Mouse (Mus musculus): ENCODE data around the gene Polr2e. TPM values are rescaled to one million over a fixed set of nuclear protein-coding genes. Genes with fewer than 3 reads are reported as not detected.

Polr2e gene
- total RNA-seq, 2 experiments from 2014 or later, result 79.0 to 79.1 TPM

DNA sequence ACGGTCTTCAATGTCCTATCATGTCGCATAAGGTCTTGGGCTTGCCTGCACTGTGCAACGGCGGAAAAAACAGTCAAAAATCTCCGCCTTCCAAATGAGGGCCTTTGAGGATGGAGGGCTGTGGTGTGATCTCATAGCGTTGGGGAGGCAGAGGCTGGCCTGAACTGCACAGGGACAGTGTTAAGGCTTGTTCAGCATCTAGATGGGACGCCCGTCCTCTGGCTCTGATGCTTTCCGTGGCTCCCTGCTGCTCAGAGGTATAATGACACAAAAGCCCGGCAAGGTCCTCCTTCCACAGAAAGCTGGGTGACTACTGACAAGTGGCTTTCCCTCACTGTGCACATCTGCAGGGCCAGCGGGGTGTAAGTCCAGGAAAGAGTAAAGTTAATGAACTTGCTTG is 19.4 kb downstream of the Polr2e start:
- intact Hi-C loops (cut with DNase I), result no loop called here
- no peak for DNase-seq

DNA sequence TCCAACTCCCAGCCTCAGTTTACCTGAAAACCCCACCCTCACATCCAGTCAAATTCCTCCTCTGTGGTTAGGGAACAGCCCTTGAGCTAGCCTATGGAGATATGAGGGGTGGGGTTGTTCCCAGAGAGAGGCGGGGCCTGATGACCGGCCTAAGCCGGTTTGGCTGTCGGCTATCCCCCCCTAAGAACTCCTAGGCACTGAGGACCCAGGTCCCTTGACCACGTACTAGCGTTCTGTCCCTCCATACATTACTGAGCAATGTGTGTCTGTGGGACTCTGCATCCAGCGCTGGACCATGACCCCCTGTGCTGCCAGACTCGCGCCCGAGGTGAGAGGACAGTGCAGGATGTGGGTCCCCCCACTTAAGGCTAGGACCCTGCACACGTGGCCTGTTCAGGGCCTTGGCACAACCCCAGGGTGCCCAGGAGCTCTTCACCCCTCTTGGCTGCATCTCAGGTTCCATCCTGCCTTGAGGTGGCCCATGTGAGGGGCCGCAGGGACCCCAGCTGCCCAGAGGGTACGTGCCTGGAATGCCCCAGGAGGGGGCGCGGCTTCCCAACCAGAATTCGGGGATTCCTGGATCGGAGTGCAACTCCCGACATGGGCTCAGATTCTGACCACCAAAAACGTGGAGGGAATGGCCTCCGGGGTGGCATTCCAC is 20.0 kb downstream of the Polr2e start:
- intact Hi-C loops (cut with DNase I), result no loop called here
- DNase-seq, result peak; percentile 44 to 49

DNA sequence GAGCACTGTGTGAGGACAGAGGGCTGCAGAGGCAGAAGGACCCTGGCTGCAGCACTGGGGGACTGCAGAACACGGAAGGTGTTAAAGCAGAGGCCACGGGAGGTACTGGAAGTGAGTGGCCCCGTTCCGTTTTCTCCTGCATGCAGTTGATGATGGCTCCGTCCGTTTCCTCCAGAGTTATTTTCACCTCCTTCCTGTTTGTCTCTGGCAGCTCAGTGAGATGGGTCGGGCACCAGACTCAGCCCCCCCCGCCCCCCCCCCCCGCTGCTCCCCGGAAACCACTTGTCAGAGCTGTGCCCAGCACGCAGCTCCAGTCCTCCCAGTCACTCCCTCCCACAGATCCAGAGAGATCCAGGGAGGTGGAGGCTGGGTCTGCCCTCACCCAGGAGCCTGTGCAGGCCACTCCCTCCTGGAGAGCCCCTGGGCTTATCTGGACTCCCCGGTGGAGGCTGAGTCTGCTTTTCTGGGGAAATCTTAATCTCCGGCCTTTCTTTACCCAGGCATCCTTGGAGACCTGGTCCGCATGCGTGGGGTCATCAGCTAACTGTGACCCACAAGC is 20.8 kb downstream of the Polr2e start:
- intact Hi-C loops (cut with DNase I), result no loop called here
- DNase-seq, result peak; percentile 52 to 55

DNA sequence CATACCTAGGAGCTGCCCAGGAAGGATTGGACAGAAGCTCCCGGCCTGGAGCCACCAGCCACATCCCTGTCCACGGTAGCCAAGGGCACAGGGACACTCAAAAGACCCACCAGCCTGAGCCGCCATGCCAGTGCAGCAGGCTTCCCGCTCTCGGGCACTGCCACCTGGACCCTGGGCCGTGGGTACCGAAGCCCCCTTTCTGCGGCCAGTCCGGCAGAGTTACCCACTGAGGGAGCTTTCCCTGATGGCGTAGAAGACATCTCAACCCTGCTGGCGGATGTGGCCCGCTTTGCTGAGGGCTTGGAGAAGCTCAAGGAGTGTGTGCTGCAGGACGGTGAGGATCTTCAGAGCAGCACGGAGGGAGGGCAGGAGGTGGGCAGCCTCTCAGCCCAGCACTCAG is 21.8 kb downstream of the Polr2e start:
- intact Hi-C loops (cut with DNase I), result no loop called here
- DNase-seq, result no peak

DNA sequence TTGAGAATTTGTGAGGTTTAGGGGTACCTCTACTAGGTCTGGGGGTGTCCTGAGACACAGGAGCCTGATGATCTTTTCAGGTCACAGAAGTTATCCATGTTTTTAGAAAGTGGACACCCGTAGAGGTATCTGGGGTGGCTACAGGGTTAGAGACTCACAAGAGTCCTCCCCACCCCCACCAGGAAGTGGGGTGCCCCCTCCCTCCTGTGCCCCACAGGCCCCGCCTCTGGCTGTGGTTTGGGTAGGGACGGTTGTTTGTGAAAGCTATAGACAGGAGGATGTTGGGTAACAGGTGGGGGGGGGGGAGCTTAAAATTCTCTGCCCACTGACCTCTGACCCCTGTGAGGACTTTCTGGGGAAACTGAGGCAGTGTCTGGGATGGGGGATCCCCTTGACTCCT is 22.2 kb downstream of the Polr2e start:
- intact Hi-C loops (cut with DNase I), result no loop called here

DNA sequence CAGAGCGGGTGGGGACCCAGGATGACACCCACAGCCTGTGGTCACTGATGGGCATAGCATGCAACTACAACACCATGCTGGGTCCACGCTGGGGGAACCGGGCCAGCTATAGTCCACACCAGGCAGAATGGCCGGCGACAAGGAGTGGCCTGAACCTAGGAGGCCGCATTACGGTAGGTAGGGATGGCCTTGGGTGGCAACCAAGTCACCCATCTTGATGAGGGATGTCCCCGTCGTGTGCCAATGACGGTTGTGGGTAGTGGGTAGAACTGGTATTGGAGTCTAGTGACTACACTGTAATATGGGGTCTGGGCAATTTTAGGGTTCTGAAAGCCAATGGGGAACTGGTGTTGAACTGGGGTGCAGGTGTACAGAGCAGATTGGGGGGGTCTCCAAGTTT is 22.7 kb downstream of the Polr2e start:
- no peak for DNase-seq
- intact Hi-C loops (cut with DNase I), result no loop called here

More for the DNA sequence above, 22.2 kb downstream of the Polr2e start:
- DNase-seq, result peak in 1 of 2 experiments; percentile 58

DNA sequence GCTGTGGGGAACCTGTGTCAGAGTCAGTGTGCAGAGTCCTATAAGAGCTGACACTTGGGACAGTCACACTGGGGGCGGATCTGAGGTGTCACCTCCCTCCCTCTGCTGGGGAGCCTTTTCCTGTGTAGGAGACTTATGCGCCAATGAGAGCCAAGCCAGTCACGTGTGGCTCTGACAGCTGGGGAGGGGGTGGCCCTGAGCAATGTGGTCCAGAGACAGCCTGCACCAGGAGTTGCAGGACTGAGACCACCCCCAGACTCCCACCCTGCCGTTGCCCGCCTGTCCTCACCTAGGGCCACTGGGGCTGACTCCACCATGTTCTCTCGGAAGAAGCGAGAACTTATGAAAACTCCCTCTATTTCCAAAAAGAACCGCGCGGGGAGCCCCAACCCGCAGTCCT is 23.1 kb downstream of the Polr2e start, which contains the start of gene Arhgap45:
Gene Arhgap45, plus strand, starts transcription at position 143 of the 400 bp plus-strand sequence.
- DNase-seq, result peak in 1 of 2 experiments; percentile 52
- intact Hi-C loops (cut with DNase I), result no loop called here

DNA sequence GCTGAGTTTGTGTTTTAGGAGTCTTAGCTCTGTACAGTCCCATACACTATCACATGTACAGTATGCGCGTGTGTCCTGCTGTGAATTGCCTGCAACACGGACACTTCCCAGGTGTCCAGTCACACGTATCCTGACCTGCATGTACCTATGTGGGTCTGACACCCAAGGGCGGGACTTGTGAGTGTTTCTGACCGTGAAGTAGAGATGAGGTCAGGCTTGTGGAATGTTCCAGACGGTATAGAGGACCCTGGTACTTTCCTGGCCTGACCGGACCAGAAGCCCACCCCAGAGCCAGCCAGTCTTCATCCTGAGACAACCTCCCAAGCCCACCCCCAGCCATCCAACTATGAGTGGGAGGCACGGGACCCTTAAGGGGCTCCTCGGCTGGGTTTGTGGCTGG is 24.0 kb downstream of the Polr2e start:
- no peak for DNase-seq
- intact Hi-C loops (cut with DNase I), result no loop called here

DNA sequence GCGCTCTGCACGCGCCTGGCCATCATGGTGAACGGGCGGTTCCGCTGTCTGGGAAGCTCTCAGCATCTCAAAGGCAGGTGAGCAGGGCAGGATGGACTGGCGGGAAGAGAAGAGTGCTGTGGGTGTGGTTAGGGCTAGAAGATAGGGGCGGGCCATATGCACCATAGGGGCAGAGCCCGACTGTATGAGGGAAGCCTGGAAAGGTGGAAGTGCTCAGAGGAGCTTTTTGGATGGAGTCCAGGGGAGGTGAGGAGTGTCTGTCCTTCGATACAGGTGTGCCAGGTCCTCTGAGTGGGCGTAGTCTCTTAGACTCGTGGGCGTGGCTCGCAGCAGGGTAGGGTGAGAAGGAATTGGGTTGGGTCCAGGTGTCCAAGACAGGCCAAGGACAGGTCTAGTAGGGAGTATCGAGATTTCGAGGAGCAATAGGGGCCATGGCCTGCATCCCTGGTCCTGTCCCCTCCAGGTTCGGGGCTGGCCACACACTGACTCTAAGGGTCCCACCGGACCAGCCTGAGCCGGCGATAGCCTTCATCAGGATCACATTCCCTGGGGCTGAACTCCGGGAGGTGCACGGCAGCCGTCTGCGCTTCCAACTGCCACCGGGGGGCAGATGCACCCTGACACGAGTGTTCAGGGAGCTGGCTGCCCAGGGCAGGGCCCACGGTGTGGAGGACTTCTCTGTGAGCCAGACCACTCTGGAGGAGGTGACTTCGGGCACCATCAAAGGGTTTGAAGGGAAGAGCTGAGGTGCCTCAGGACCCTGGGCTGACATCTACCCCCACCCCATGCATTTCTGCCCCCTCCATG is 24.9 kb downstream of the Polr2e start:
- intact Hi-C loops (cut with DNase I), result no loop called here
- no peak for DNase-seq

DNA sequence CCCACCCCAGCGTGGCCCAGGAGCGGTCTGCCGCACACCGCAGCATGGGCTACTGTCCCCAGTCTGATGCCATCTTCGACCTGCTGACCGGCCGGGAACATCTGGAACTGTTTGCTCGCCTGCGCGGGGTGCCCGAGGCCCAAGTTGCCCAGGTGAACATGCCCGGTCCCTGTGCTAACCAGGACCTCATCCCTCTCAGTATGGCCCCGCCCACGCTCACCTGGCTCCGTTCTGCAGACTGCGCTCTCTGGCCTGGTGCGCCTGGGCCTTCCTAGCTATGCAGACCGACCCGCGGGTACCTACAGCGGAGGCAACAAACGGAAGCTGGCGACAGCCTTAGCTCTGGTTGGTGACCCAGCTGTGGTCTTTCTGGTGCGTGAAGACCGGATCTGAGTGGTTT is 26.0 kb downstream of the Polr2e start:
- intact Hi-C loops (cut with DNase I), result no loop called here
- DNase-seq, result no peak

DNA sequence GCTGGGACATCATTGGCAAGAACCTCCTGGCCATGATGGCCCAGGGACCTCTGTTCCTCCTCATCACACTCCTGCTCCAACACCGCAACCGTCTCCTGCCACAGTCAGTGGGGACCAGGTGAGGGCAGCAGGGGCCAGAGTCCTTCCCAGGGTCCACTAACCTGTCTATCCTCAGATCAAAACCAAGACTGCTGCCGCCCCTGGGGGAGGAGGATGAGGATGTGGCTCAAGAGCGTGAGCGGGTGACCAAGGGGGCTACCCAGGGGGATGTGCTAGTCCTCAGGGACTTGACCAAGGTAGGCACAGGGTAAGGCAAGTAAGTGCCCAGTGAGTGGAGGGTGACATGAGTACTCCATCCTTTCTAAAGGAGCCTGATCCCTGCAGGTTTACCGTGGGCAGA is 27.9 kb downstream of the Polr2e start:
- intact Hi-C loops (cut with DNase I), result no loop called here
- no peak for DNase-seq

DNA sequence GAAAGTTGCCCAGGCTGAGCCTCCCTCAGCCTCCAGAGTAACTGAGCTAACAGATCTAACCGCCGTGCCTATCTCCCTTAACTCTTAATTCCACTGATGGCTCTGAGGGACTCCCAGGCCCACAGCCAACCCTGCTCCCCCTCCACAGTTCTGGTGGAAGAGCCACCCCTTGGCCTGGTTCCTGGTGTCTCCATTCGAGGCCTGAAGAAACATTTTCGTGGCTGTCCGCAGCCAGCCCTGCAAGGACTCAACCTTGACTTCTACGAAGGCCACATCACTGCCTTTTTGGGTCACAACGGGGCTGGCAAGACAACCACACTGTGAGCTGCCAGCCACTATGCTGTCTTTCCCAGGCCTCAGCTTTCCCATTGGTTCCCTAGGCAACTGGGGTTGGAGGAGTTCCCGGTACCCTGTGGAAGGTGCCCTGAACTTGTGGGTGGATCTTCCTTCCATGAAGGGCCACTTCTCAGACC is 35.3 kb downstream of the Polr2e start:
- no peak for DNase-seq
- intact Hi-C loops (cut with DNase I), result no loop called here

DNA sequence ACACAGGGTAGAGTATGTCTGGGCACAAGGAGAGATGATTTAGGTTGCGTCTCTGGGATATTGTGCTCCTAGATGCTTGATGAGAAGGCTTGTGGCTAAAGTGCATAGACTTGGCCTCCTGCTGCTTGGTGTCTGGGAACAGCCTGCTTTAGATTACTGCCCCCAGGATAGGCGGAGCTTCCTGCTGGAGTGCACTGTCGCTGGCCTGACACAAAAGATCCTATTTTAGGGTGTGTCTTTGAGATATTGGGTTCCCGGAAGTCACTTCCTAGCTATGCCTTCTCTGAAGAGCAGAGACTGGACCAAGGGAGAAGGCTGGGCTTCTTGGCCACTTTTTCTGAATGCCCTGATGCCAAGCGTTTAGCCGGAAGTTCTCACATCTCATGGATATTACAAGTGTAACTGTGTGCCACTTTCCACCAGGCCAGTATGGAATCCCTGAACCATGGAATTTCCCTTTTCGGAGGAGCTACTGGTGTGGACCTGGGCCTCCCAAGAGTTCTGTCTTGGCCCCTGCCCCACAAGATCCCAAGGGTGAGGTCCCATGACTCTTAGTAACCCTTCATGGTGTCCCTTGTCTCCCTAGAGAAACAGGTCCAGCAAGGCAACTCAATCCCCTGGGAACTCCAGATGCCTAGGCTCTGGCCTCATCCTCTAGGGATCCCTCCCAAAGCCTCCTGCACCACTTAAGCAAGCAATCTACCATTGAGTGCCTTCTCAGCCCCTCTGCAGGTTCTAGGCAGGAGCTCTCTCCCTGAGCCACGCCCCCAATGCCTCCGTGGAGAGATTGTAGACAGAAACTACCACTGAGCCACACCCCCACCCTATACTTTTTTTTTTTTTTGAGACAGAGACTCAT is 36.0 kb downstream of the Polr2e start:
- DNase-seq, result peak in 1 of 2 experiments; percentile 48
- intact Hi-C loops (cut with DNase I), result no loop called here

DNA sequence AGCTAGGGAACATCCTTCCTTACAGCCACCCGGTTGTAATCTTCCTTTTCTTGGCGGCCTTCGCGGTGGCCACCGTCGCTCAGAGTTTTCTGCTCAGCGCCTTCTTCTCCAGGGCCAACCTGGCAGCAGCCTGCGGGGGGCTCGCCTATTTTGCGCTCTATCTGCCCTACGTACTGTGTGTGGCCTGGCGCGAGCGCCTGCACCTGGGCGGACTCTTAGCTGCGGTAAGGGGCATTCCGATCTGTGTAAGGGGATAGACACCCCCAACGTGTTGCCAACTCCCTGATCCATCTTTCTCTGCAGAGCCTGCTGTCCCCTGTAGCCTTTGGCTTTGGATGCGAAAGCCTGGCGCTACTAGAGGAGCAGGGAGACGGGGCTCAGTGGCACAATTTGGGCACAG is 36.8 kb downstream of the Polr2e start:
- DNase-seq, result no peak
- intact Hi-C loops (cut with DNase I), result no loop called here

DNA sequence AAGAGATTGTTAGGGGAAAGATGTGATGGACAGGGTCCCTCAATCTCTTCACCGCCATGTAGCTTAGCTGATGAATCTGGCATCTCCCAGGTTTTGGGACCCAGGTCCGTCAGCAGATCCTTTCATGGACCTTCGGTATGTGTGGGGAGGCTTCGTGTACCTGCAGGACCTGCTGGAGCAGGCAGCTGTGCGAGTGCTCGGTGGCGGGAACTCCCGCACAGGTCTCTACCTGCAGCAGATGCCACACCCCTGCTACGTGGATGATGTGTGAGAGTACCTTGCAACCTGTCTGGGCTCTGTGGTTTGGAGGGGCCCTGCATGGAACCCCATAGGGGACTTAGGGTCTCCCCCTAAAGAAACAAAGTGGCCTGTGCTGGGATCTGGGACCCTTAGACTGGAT is 37.6 kb downstream of the Polr2e start:
- DNase-seq, result no peak
- intact Hi-C loops (cut with DNase I), result no loop called here

DNA sequence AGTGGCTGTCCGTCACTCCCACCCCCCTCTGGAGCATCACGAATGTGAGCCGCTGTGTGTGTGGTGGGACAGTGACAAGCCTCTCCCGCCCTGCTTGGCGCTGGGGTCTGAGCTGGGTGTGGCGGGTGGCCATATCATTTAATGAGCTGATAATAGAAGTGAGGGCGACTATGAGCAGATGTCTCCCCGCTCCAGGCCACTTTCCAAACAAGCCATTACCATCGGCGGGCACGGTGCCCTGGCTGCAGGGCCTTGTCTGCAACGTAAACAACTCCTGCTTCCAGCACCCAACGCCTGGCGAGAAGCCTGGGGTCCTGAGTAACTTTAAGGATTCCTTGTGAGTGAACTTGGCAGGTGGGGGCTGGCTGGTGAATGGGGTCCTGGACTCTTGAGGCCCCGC is 41.8 kb downstream of the Polr2e start:
- intact Hi-C loops (cut with DNase I), result loop anchor here (2.0 kb wide), 1 partner anchor 37 kb away; no protein-coding TSS in a partner anchor

DNA sequence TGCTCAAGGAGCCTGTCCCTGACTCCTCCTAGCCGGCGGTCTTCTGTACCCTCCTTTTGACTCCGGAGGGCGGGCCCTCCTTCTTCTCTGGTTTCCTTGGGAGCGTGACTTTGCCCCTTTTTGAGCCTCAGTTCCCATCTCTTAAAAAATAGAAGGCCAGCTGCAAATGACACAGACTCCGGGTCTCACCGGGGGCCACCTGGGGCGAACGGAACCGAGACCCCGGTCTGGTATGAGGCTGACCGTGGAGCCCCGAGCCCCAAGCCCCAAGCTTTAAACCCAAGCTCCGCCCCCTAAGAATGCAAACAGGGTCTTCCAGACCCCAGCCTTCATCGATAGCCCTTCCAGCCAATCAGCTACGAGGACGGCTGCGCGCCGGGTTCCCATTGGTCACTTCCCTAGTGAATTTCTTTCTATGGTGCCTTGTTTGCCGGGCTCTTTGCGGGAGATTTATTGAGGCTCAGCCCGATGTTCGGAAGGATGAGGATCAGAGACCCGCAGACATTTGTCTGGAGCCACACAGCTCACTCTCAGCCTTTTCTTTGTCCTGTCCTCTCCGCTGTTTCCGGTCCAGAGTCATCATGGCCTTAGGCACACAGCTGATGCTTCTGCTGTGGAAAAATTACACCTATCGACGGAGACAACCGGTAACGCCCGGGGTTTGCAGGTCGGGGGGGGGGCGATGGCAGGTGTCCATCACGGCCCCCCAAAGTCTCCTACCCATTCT is 42.4 kb downstream of the Polr2e start:
- intact Hi-C loops (cut with DNase I), result loop anchor here (2.0 kb wide), 1 partner anchor 38 kb away; no protein-coding TSS in a partner anchor

More for the DNA sequence above, 41.8 kb downstream of the Polr2e start:
- DNase-seq, result peak; percentile 74 to 75

DNA sequence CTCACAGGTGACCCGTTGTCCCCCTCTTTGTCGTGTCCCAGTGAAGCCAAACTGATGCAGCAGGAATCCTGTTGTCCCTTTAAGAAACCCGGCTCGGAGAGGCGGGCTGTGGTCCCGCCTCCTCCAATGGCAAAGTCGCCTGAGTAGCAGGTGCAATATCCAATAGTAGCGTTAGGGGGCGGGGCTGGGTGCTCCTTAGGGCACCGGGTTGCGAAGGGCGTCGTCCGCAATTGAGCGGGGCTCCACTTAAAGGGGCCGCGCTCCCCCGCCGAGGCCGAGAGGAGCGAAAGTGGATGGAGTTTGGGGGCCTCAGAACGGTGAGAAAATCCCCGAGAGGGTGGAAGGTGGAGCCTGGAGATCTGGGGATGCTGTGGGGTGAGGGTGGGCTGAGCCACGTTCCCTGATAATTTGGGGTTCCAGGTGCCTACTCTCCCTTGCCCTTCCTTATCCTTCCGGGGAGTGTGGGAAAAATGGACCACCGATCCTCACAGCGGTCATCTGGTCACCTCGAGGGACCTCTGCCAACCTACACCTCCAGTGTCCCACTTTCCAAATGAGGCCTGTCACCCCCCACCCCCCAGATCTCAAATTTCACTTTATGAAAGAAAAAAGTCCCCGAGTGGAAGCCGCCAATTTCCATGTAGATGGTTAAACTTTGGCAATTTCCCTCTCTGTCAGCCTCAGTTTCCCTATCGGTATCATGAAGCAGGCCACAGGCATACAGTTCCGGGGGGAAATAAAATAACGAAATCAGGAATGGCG is 43.1 kb downstream of the Polr2e start, which contains the start of gene Abca7:
Gene Abca7, plus strand, starts transcription at position 223 of the 762 bp plus-strand sequence.
- intact Hi-C loops (cut with DNase I), result loop anchor here (2.0 kb wide), 1 partner anchor 38 kb away; no protein-coding TSS in a partner anchor
- DNase-seq, result peak; percentile 98 to 99

More for the DNA sequence above, 42.4 kb downstream of the Polr2e start:
- peak; percentile 69 to 81 for DNase-seq

DNA sequence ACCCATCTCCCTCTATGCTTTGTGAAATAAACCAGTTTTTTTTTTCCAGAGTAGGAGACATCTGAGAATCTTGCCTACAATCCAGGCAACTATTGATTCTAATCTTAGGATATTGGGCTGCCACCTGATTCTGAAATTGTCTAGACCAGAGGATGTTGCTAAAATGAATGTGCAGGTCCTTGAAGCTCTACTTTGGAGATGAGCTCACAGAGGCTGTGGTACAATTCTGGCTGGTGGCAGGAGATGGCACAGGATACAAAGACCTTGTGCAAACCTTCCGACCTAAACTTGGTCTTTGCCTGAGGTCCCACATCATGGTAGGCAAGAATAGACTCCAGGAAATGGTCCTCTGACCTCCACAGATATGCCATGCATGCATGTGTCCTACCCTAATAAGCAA is 44.0 kb downstream of the Polr2e start:
- DNase-seq, result no peak
- intact Hi-C loops (cut with DNase I), result loop anchor here (2.0 kb wide), 1 partner anchor 39 kb away; no protein-coding TSS in a partner anchor
